Mouse (Mus musculus) liver, embryonic 12.5 days (tissue): ENCODE measurements around the gene Hnrnpdl. TPM values are rescaled to one million over a fixed set of nuclear protein-coding genes. Genes with fewer than 3 reads are reported as not detected.

ENCODE experiments used
- ATAC-seq: fragments of 200-750 bp; cut with Nextera tagmentation; 2 replicates; pipeline ENCODE4 v1.8.0; 2017; ENCODE audit warnings: moderate number of reproducible peaks, mild to moderate bottlenecking, moderate library complexity
- H3K27ac ChIP-seq: fragments of 300-500 bp; sonication (generic); 2 replicates; pipeline ENCODE4 v1.5.1; 2016; ENCODE audit warnings: mild to moderate bottlenecking
- H3K27me3 ChIP-seq: fragments of 300-500 bp; sonication (generic); replicated peaks from 2 replicates; pipeline ENCODE4 v1.6.1; 2016; ENCODE audit warnings: mild to moderate bottlenecking, moderate library complexity
- H3K36me3 ChIP-seq: fragments of 300-500 bp; sonication (generic); 2 replicates; pipeline ENCODE4 v1.6.1; 2016; ENCODE audit warnings: mild to moderate bottlenecking, moderate library complexity
- H3K4me1 ChIP-seq: fragments of 300-500 bp; sonication (generic); 2 replicates; pipeline ENCODE4 v1.6.1; 2016
- H3K4me2 ChIP-seq: fragments of 300-500 bp; sonication (generic); 2 replicates; pipeline ENCODE4 v1.6.1; 2016; ENCODE audit warnings: mild to moderate bottlenecking, moderate library complexity
- H3K4me3 ChIP-seq: fragments of 300-500 bp; sonication (generic); 2 replicates; pipeline ENCODE4 v1.5.1; 2016; ENCODE audit warnings: mild to moderate bottlenecking, moderate library complexity
- H3K9ac ChIP-seq: fragments of 300-500 bp; sonication (generic); 2 replicates; pipeline ENCODE4 v1.6.1; 2016; ENCODE audit warnings: mild to moderate bottlenecking, moderate library complexity
- H3K9me3 ChIP-seq: fragments of 300-500 bp; sonication (generic); replicated peaks from 2 replicates; pipeline ENCODE4 v1.6.1; 2016; ENCODE audit warnings: mild to moderate bottlenecking, moderate library complexity
- WGBS: fragments of 180-500 bp; shearing (Covaris S2); methylation state at CpG from one replicate; pipeline ENCODE4 v1.1.7; 2016; ENCODE audit not compliant: insufficient replicate concordance; 5-methylcytosine and 5-hydroxymethylcytosine counted together
- polyA plus RNA-seq: library from polyadenylated mRNA; unstranded; fragments of >200 nt; fragmentation: Nextera tagmentation; extraction: Ambion mirVana; gene quantifications from 2 replicates; pipeline ENCODE4 v1.2.1, GENCODE M21; 2016

The Hnrnpdl gene
- polyA plus RNA-seq, 1 experiment from 2014 or later, result 88.2 TPM

- H3K4me3 ChIP-seq, result no peak overlapping the region
- ATAC-seq, result no peak
- H3K36me3 ChIP-seq, result peaks cover 72% of the 10 kb centered on the region
- no peaks in the 10 kb centered on the region for H3K9me3 ChIP-seq
- H3K27ac ChIP-seq, result no peak overlapping the region
- H3K4me2 ChIP-seq, result no peak overlapping the region
- no peak overlapping the region for H3K9ac ChIP-seq
- no peaks in the 10 kb centered on the region for H3K27me3 ChIP-seq
- H3K4me1 ChIP-seq, result peaks cover 3% of the 10 kb centered on the region
- 81% methylated on average over 14 of the region's 14 CpGs for WGBS
These were observed 21.4 kb upstream of the Hnrnpdl start for GRCm38 (mm10) chr5:100060876-100061275.

DNA sequence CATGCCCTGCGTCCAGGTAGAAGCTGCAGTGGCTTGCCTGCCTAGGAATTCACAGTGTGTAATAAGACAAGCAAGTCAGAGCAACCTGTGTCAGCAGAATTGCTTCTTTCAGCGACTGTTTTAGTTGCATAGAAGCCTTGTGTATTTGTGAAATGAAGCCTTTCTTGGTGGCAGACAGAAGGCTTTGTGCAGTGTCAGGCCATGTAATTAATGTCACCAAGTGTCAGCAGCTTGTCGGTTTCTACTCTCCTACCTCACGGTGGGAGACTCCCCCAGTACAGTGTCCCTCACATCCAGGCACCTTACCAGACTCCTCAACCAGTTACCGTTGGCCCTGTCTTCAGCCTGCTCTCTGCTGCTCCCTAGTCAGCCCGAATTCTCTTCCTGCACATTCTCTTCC, 19.9 kb upstream of the Hnrnpdl start:
- Histone ChIP-seq H3K27me3 (no peaks in the 10 kb centered on the region), H3K36me3 (peaks cover 57% of the 10 kb centered on the region), H3K9me3 (no peaks in the 10 kb centered on the region), H3K4me1 (peaks cover 18% of the 10 kb centered on the region), H3K4me2 (no peak overlapping the region), H3K9ac (no peak overlapping the region), H3K4me3 (no peak overlapping the region), H3K27ac (no peak overlapping the region)
- 77% methylated on average over 6 of the region's 6 CpGs for WGBS
- ATAC-seq, result no peak

- WGBS, result 79% methylated on average over 6 of the region's 6 CpGs
- Histone ChIP-seq H3K4me1 (peaks cover 23% of the 10 kb centered on the region), H3K4me3 (no peak overlapping the region), H3K36me3 (peaks cover 51% of the 10 kb centered on the region), H3K27me3 (no peaks in the 10 kb centered on the region), H3K9ac (no peak overlapping the region), H3K4me2 (no peak overlapping the region), H3K27ac (no peak overlapping the region), H3K9me3 (no peaks in the 10 kb centered on the region)
- ATAC-seq, result no peak
These were observed 19.3 kb upstream of the Hnrnpdl start for GRCm38 (mm10) chr5:100058729-100059128.

DNA sequence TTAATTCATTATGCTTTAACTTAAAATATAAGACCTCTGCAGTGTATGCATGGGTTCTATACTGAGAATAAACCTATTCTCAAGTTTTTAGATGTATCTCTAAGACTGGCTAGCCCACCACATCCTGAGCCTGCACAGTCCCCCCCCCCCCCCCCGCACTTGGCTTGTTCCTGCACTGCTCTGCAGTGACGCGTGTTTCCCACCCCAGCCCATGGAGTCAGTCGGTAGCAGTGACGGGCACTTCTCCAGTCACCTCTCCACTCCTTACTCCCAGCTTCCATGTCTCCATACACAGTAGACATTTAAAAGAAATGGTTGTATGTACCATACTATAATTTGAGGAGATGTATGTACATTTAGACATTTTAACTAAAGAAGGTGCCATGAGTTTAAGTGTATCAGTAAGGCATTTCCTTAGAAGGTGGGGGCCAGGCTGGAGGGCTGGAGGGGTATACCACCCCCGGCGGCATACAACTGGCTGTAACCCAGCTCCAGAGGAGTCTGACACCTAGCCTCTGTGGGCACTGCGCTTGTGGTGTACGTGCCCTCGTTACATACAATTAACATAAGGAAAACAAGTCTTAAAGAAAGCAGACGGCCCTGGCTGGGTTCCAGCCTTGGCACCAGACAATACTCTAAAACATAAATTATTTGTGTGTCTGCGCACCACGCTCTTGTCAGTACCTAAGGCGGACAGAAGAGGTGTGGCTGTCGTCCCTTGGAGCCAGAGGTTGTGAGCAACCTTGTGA, 18.2 kb upstream of the Hnrnpdl start:
- H3K27me3 ChIP-seq, result no peaks in the 10 kb centered on the region
- no peak overlapping the region for H3K9ac ChIP-seq
- H3K4me2 ChIP-seq, result no peak overlapping the region
- 83% methylated on average over 14 of the region's 15 CpGs for WGBS
- no peak overlapping the region for H3K27ac ChIP-seq
- no peak overlapping the region for H3K4me3 ChIP-seq
- no peak for ATAC-seq
- H3K9me3 ChIP-seq, result no peaks in the 10 kb centered on the region
- H3K36me3 ChIP-seq, result peaks cover 50% of the 10 kb centered on the region
- H3K4me1 ChIP-seq, result peaks cover 33% of the 10 kb centered on the region

- Histone ChIP-seq H3K36me3 (peaks cover 47% of the 10 kb centered on the region), H3K9me3 (no peaks in the 10 kb centered on the region), H3K4me3 (no peak overlapping the region), H3K27ac (no peak overlapping the region), H3K9ac (no peak overlapping the region), H3K4me2 (no peak overlapping the region), H3K27me3 (no peaks in the 10 kb centered on the region), H3K4me1 (peaks cover 33% of the 10 kb centered on the region)
- 49% methylated on average over 5 of the region's 5 CpGs for WGBS
- no peak for ATAC-seq
These were observed 16.5 kb upstream of the Hnrnpdl start for GRCm38 (mm10) chr5:100055866-100056369.

GRCm38 (mm10) chr5:100054807-100055547, 15.5 kb upstream of the Hnrnpdl start:
- H3K27ac ChIP-seq, result 0 out of 2 replicates have a peak overlapping the region, but pooled peaks have one; percentile 16
- ATAC-seq, result peak; percentile 82
- H3K4me2 ChIP-seq, result peak overlapping the region; percentile 31

GRCm38 (mm10) chr5:100052728-100053127, 13.3 kb upstream of the Hnrnpdl start:
- 78% methylated on average over 7 of the region's 7 CpGs for WGBS
- Histone ChIP-seq H3K27me3 (no peaks in the 10 kb centered on the region), H3K4me1 (peaks cover 56% of the 10 kb centered on the region), H3K27ac (no peak overlapping the region), H3K9ac (no peak overlapping the region), H3K4me3 (no peak overlapping the region), H3K4me2 (no peak overlapping the region), H3K9me3 (no peaks in the 10 kb centered on the region), H3K36me3 (peaks cover 32% of the 10 kb centered on the region)
- ATAC-seq, result no peak

More at GRCm38 (mm10) chr5:100054807-100055547, 15.5 kb upstream of the Hnrnpdl start:
- H3K36me3 ChIP-seq, result peaks cover 47% of the 10 kb centered on the region
- no peaks in the 10 kb centered on the region for H3K27me3 ChIP-seq
- WGBS, result 23% methylated on average over 11 of the region's 11 CpGs
- H3K4me3 ChIP-seq, result no peak overlapping the region
- H3K4me1 ChIP-seq, result peaks cover 36% of the 10 kb centered on the region
- no peak overlapping the region for H3K9ac ChIP-seq
- no peaks in the 10 kb centered on the region for H3K9me3 ChIP-seq

DNA sequence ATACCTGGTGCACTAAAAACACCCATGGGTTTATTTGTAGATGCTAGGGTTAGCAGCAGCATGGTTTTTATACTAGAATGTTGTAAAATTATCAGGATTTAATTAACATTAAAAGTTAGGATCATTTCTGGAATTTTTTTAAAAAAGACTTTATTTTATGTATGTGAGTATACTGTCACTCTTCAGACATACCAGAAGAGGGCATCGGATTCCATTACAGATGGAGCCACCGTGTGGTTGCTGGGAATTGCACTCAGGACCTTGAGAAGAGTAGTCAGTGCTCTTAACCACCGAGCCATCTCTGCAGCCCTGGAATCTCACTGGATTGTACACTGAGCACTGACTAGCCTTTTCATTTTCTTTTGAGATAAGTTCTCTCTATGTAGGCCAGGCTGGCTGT, 10.4 kb upstream of the Hnrnpdl start:
- ATAC-seq, result no peak
- H3K36me3 ChIP-seq, result peaks cover 36% of the 10 kb centered on the region
- no peak overlapping the region for H3K27ac ChIP-seq

DNA sequence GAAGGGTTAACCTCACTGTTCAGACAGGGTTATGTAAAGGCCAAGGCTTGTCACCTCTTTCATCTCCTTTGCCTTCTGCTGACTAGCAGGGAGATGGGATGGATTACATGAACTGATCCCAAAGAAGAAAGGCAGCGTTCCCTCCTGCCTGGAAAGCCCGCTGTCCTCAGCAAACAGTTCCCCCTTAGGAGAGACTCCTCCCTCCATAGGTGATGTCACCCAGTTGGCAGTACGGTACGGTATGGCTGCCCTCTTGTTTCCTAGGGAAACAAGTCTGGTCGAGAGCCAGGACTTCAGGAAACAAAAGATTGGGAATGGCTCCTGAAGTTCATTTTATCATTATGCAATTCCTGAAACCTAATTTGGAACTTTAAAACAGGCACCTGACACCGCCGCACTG, 8.4 kb upstream of the Hnrnpdl start:
- H3K27ac ChIP-seq, result peak overlapping the region; percentile 33
- H3K36me3 ChIP-seq, result peaks cover 37% of the 10 kb centered on the region
- ATAC-seq, result no peak
- H3K4me1 ChIP-seq, result peaks cover 55% of the 10 kb centered on the region
- H3K27me3 ChIP-seq, result no peaks in the 10 kb centered on the region
- no peak overlapping the region for H3K4me2 ChIP-seq
- H3K4me3 ChIP-seq, result no peak overlapping the region
- 76% methylated on average over 7 of the region's 7 CpGs for WGBS
- H3K9ac ChIP-seq, result no peak overlapping the region
- H3K9me3 ChIP-seq, result no peaks in the 10 kb centered on the region

More for the DNA sequence above, 10.4 kb upstream of the Hnrnpdl start:
- H3K4me3 ChIP-seq, result no peak overlapping the region
- H3K4me1 ChIP-seq, result peaks cover 53% of the 10 kb centered on the region
- H3K9me3 ChIP-seq, result no peaks in the 10 kb centered on the region
- no peaks in the 10 kb centered on the region for H3K27me3 ChIP-seq
- WGBS, result 75% methylated on average over 3 of the region's 3 CpGs
- no peak overlapping the region for H3K4me2 ChIP-seq
- H3K9ac ChIP-seq, result no peak overlapping the region

DNA sequence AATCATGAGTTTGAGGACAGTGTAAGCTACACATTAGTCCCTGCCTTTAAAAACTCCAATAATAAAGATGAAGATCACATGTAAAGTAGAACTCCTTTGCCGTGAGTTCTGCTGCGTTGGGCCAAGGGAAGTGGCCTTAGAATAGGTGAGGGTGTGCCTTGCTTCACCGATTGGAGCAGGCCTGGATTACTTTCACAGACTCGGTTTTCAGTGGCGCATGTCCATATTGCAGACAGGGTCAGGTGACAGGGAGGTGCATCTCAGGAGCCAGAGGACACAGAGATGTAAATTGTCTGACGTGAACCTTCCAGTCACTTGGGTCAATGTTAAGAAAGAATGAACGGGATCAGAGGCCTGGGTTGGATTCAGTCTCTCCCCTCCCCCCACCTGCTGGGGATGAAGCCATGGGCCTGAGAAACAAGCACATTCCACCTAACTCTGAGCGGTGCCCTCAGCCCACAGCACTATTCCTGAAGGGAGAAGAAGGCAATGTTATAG, 7.7 kb upstream of the Hnrnpdl start:
- Histone ChIP-seq H3K27ac (no peak overlapping the region), H3K9ac (no peak overlapping the region), H3K27me3 (no peaks in the 10 kb centered on the region), H3K9me3 (no peaks in the 10 kb centered on the region), H3K4me2 (no peak overlapping the region), H3K4me3 (no peak overlapping the region), H3K4me1 (peaks cover 56% of the 10 kb centered on the region), H3K36me3 (peaks cover 35% of the 10 kb centered on the region)
- no peak for ATAC-seq
- 73% methylated on average over 8 of the region's 8 CpGs for WGBS

DNA sequence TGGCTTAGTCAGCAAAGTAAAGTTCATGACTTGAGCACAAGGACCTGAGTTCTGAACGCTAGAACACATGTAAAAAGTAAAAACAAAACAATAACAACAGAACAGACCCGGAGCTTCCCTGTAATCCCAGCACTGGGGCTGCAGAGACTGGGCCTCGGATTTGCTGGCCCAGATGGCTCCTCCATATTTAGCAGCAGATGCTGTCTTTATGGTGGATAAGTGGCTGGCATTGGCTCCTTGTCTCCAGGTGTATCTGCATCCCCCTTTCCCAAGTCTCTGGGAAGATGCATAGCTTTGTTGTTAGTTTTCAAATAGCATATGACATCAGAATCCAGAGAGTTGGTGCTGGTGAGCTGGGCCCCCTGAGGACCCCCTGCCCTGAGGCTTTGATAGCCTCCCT, 6.6 kb upstream of the Hnrnpdl start:
- Histone ChIP-seq H3K4me2 (no peak overlapping the region), H3K9me3 (no peaks in the 10 kb centered on the region), H3K9ac (no peak overlapping the region), H3K27ac (no peak overlapping the region), H3K36me3 (peaks cover 28% of the 10 kb centered on the region), H3K27me3 (no peaks in the 10 kb centered on the region), H3K4me1 (peaks cover 67% of the 10 kb centered on the region), H3K4me3 (no peak overlapping the region)
- ATAC-seq, result no peak
- WGBS, result 64% methylated on average over 3 of the region's 3 CpGs

DNA sequence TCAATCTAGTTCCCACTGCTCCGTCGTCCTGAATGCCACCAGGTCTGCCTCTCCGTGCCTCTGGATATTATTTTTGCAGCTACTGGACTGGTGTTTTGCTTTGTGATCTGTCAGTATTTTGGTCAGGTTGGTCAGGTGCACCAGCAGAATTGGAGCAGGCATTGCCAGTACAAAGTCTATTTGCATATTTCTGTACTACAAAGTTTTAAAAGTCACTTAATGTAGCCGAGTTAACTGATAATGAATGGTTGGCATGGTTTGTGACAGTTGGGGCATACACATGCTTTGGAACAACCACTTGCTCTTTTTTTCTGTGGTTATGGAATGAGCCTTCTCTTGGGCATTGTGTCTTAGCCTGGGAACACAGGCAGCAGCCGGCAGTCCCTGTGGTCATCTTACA, 5.2 kb upstream of the Hnrnpdl start:
- no peak for ATAC-seq
- WGBS, result 74% methylated on average over 5 of the region's 5 CpGs
- Histone ChIP-seq H3K9me3 (no peaks in the 10 kb centered on the region), H3K27me3 (no peaks in the 10 kb centered on the region), H3K4me2 (no peak overlapping the region), H3K4me1 (peaks cover 72% of the 10 kb centered on the region), H3K36me3 (peaks cover 16% of the 10 kb centered on the region), H3K27ac (no peak overlapping the region), H3K4me3 (no peak overlapping the region), H3K9ac (no peak overlapping the region)
